Mouse (Mus musculus): ENCODE data around the gene Slc25a16. TPM values are rescaled to one million over a fixed set of nuclear protein-coding genes. Genes with fewer than 3 reads are reported as not detected.
A peak's percentile ranks its signal among the peaks of the same experiment; 100 is the strongest.

Gene Slc25a16
- total RNA-seq (2022): 10 to 100 TPM; 40.4 to 49.6 (median 42.9) TPM

DNA sequence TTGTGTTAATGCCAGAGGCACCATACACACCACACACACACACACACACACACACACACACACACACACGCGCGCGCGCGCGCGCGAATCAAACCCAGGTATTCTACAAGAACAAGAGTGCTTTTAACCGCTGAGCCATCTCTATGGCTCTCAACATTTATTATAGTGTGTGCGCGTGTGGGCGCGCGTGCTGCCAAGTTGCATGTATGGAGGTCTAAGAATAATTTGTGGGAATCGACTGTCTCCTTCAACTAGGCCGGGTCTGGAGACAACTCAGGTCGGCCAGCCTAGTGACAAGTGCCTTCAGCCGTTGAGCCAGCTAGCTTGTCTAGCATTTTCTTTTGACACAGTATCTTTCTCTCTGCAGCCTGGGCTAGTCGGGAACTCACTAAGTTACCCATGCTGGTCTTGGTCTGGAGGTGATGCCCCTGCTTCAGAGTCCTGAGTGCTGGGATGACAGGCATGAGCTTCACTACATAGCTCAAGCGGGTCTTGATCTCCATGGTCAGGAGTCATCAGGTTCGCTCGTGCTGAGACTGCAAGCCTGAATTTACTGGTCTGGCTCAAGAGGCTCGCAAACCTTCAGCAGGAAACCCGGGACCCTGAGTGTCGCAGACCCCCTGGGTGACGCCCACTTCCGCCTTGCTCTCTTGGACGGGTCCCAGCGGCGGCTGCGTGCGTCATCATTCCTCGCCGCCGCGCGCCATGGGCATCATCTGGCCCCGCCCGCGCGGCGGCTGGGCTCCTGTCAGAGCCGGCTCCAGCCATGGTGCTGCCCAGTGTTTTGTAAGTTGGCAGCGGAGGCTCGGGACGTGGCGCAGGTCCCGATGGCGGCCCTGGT is at the start of gene Slc25a16:
TSS of gene Slc25a16 (plus strand) at position 709 of the 841 bp plus-strand sequence.
- DNase-seq: peak; percentile 87

DNA sequence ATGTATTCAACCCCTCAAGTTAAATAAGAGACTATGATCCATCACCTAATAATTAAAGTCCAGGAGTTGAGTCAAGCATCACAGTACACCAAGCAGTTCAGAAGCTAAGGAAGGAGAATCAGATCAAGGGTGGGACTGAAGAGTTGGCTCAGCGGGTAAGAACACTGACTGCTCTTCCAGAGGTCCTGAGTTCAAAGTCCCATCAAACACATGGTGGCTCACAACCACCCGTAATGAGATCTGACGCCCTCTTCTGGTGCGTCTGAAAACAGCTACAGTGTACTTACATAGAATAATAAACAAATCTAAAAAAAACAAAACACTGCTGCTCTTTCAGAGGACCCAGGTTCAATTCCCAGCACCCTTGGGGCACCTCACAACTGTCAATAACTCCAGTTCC is 45.6 kb upstream of the Slc25a16 start:
- no peak for DNase-seq

DNA sequence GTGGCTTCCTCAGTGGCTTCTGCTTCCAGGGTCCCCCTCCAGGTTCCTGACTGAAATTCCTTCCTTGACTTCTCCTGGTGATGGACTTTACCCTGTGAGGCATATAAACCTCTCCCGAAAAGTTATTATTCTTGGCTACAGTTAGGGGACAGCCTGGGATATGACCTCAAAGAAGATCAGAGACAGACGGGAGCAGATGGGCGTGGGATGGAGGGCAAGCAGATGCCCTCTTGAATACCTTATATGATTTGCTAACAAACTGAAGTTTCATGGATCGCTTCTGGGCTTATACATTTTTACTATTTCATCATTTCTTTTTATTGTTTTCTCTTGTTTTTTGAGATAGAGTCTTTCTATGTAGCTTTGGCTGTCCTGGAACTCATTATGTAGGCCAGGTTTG is 44.9 kb upstream of the Slc25a16 start:
- no peak for DNase-seq

DNA sequence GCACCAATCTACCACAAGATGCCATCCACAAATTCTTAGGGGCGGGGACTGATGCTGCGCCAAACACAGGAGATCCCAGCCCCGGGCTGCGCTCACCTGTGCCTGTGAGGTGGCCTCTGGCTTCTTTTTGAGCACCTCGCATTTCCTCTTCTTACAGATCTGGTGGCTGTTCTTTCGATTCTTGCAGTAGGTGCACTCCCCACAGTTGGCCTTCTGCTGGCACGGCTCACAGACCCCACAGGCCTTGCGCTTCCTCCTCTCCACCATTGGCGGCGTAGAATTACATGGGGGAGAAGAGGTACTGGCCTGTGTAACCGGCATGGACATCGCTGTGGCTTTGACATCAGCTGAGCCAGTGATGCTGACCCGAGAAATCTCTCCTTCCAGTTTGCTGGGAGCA is 42.4 kb upstream of the Slc25a16 start:
- no peak for DNase-seq

DNA sequence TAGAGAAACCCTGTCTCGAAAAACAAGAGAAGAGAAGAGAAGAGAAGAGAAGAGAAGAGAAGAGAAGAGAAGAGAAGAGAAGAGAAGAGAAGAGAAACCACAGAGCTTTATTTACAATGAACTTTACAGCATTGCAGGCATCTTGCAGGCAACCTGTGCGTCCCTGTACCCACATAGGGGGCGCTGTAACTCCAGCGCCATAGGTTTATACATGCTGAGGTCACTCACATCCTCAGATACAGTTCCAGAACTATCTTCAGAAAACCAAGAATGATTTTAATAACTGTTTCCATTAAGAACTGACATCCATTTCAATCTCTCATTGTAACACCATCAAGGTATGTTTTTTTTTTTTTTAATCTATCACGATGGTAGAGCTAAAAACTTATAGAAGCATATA is 39.2 kb upstream of the Slc25a16 start:
- no peak for DNase-seq

DNA sequence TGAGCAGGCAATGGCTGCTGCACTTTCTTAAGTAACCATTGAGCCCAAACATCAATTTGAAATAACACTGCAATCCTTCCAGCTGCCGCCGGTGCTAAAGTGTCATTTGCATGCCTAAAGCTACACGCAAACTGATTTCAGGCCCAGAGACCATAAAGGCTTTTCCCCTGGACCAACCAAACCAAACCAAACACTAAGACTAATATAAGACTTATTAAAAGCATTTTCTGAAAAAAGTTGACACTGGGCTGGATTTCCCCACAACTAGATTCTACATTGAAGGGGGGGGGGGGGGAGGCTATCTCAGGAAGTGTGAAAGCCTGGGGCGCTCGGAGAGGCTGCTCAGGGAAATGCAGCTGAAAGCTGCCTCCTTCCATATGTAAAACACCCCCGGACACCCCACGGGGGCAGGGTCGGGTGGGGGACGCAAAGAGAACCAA is 36.5 kb upstream of the Slc25a16 start:
- DNase-seq: no peak

DNA sequence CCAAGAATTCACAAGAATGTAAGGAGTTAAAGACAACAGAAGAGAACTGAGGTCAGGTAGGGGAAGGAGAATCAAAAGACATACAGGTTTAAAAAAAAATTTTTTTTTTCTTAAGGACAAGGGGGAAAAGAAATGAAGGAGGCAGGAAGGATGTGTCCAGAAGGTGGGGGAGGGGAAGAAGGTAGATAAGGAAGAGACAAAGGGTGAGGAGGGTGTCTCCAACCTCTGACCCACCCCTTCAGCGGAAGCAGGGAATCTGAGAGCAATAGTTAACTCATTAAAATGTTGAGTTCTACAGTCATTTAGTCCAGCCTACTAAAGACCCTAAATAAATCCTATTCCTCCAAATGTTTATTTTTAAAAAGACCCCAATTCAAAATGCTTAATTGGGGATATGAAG is 35.9 kb upstream of the Slc25a16 start:
- DNase-seq: no peak

DNA sequence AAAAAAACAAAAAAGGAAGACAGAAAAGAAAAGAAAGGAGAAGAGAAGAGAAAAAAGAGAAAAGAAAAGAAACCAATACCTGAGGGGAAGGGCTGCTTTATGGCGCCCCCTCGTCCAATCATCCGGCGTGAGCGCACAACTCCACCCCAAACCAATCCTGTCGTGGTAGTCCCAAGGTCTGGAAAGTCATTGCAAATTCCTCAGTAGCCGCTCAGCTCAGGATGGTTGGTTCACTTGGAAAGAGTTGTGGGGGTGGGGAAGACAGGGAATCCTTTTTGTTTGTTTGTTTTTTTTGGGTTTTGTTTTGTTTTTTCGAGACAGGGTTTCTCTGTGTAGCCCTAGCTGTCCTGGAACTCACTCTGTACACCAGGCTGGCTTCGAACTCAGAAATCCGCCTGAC is 35.0 kb upstream of the Slc25a16 start:
- no peak for DNase-seq

DNA sequence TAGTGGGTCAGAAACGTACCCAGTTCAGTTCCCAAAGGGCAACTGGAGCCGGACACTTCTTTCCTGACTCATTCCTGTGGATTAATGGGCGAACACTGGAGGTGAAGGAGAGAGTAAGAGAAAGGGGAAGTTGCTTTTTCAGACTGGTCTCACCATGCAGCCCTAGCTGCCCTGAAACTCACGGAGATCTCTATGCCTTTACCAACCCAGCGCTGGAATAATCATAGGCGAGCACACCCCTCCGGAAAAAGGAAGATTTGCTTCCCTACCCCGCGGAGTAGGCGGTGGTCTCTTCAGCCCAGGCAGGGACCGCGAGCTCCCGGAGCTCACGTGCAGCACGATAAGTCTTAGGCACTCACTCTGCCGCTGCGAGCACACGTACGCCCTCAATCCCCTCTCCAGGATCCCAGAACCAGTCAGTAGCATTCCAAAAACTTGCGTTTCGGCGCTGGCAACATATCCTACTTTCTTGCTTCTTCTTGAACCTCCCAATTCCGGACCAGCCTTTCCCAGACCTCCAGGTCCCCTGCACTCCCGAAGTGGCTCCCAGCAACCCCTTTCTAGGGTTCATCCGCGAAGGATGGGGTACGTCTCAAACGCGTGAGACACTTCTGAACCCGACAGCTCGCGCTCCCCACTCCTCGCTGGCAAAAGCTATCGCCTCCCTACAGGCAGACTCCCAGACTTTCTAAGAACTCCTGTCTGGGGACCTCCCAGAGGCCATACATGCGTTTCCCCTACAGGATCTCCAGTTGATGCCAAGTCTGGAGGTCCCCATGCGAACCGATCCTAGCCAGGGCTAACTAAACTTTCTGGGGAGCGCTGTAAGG is 34.2 kb upstream of the Slc25a16 start:
- no peak for DNase-seq

DNA sequence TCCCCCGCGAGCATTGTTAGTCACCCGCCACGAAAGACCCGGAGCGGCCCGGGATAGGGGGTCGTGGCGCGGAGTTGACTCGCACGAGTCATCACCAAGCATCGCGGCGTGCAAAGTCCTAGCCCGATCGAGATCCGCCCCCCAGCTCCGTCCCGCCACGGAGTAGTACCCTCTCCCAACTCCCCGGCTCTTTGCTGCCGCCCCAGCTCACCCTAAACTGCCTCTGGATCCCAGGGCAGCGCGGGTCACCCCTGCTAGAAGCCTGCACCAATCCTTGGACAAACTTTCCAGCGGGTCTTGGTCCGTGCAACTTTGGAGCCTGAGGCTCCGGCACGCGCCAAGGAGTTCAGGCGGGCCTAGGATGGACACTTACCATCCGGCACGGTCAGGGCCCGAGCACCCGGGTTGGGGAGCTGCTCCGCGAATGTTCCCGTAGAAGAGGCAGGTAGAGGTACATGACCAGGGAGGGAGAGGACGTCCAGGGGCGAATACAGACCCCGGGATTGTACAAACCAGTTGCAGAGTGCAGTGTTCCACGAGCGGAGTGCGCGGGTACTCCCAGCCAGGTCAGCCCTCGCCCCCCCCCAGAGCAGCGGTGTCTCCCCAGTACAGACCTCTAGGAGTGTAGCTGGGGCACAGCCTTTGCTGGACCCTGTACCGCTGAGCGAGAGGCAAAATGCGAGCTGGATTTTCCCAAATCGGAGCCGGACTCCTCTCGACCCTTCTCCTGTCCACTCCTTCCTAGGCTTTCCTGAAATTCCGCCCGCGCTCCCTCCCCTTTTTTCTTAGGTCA is 33.4 kb upstream of the Slc25a16 start:
- DNase-seq: no peak

DNA sequence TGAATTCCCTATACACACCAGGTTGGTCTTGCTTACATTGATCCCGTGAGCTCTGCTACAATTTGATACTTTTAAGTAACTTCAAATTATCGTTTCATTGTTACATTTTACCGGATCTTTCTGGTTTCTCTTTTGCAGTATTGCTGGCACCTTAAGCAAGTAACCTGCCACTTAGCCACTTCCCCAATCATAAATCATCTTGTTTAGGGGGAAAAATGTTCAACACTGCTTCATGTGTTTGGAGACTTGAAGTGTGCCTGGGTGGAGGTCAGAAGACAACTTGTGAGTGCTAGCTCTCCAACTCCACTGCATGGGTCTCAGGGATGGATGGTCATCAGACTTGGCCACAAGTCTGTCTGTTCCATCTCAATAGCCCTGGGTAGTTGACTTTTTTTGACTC is 29.4 kb upstream of the Slc25a16 start:
- no peak for DNase-seq

DNA sequence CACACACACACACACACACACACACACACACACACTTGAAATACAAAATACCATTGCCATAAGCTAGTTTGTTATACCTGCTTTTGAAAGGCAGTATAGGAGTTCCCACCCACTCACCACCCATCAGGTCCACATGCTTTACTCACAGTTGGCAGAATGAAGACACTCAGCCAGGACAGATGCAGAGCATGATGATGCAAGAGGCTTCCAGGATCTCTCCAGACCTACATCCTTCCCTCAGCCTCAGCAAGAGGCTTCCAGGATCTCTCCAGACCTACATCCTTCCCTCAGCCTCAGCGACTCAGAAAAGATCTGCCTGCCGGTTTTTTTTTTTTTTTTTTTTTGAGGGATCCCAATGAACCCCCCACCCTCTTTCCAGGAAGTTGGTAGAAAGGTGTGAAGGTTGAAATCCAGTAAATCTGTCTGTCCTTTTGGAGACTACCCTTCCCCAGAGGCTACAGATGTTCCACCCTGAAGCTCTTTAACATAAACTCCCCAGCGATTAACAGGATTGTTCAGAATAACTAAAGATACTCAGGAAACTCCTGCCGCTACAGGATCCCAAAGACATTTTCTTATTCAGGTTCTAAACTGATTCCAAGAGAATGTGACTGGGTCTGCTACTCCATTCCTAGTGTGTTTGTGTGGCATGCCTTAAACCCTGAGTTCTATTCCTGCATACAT is 27.7 kb upstream of the Slc25a16 start:
- no peak for DNase-seq

DNA sequence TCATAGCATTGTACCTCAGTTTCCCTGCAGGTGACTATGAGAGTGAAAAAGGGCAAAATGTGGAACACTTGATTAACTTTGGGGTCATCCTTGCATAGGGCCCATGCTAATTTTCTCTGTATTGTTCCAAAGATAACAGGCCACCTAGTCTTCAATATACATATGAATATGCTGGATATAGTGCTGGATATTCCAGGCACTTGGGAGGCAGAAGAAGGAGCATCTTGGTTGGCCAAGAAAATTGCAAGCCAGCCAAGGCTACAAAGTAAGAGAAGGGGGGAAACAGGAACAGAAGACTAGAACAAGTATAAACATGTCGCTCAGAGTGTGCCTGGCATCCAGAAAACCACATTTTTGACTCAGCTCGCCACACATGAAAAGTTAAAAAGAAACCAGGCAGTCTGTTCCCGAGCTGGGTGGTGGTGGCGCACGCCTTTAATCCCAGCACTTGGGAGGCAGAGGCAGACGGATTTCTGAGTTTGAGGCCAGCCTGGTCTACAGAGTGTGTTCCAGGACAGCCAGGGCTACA is 27.0 kb upstream of the Slc25a16 start:
- no peak for DNase-seq

DNA sequence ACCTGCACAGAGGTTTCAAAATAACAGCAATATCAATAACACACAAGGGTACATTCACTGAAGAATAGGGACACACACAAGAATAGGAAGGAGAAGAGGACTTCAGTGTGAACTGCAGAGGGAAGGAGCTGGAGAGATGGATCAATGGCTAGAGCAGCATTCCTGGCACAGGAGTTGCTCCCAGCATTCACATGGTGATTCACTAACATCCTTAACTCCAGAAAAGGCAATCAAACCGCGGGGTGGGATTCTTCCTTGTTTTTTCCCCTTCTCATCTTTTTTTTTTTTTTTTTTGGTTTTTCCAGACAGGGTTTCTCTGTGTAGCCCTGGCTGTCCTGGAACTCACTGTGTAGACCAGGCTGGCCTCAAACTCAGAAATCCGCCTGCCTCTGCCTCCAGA is 26.0 kb upstream of the Slc25a16 start:
- DNase-seq: no peak

DNA sequence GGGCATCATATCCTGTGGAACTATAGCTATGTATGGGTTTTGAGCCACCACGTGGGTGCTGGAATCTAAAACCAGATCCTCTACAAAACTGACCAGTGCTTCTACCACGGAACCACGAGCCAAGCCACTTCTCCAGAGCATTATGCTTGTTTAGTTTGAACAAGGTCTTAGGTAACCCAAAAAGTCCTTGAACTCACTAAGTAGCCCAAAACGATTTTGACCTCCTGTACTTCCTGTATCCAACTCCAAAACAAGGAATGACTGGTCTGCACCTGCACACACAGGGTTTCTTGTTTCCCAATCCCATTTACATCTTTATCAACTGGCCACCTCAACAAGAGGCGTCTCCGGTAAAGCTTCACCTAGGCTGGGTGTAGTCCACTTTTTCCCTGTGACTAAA is 25.0 kb upstream of the Slc25a16 start:
- DNase-seq: no peak

DNA sequence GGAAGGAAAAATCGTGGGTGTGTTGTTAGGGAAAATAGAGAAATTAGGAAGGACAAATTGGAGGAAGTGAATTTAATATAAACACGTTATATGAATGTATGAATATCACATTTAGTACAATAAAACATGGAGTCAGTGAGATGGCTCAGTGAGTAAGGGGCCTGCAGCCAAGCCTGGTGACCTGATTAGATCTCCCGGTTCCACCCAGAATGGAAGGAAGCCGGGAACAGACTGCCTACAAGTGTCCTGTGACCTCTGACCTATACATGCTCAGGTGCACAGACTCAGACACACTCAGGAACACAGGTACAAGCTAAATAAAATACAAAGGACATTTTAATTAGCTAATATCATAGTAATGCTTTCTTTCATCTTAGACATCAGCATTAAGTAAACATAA is 24.4 kb upstream of the Slc25a16 start:
- DNase-seq: no peak

DNA sequence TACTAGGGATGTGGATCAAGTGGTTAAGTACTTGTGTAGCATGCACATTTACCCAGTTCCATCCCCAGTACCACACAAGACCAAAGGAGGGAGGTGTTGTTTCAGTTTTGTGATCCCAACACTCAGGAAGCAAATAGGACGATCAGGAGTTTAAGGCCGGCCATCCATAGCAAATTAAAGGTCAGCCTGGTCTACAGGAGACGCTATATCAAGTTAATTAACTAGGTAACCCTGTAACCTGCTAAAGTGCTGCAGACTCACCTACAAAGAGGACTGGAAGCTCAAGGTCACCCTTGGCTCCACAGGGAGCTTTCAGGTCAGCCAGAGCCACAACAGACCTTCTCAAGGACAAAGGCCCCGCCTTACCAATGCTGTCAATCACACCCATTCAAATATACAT is 23.7 kb upstream of the Slc25a16 start:
- no peak for DNase-seq

DNA sequence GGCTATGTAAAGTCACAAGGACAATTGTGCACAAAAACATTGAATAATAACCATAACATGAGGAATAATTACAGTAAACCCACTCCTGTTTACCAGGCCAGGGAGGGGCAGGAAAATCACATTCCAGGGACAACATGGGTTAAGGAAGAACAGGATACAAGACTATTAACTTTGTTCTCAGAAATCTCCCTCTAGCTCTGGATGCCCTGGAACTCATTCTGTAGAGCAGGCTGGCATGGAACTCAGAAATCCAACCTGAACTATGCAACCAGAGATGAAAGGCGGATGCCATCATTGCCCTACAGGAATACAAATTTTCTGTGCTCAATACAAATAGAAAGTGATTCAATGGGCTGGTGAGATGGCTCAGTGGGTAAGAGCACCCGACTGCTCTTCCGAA is 23.0 kb upstream of the Slc25a16 start:
- no peak for DNase-seq

DNA sequence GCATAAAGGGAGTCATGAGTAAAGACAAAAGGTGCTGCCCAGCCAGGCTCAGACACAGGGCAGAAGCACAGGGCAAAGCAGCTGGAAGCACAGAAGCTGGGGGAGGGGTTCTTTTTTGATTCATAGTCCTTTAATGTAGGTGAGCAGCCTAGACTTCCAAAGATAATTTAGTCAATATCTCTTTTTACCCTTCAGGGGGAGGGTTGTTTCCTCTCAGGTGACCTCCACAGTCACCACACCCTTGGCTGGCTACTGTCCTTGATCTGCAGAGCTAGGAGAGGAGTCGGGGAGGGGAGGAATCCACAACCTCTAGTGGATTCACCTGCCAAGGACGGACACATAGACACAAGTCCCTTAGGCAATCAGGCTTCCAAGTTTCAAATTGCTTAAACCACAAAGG is 22.4 kb upstream of the Slc25a16 start:
- DNase-seq: no peak

DNA sequence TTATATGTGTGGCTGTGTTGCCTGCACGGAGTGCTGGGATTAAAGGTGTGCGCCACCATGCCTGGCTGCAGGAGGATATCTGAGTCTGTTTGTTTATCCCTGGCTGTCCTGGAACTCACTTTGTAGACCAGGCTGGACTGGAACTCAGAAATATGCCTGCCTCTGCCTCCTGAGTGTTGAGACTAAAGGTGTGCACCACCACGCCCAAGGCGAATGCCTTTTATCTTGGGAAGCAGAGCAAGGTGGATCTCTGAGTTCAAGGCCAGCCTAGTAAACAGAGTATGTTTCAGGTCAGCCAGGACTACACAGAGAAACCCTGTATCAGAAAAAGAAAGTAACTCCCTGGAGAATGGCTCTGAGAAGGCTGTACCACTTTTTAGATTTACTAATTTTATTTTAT is 20.3 kb upstream of the Slc25a16 start:
- DNase-seq: no peak

DNA sequence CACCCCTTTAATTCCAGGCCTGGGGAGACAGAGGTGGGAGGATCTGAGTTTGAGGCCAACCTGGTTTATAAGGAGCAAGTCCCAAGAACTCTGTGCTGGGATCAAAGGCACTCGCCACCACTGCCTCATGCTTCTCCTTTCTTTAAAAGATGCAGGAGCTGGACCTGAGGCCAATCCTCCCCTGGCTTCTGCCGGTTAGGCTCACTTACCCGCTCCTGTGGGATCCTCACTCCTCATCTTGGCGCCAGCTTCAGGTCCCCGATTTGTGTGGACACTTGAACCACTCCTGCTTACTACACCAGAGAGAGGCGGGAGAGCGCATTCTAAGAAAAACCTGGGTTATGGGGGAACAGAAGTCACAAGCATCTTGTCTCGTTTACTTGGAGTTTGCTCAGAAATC is 18.6 kb upstream of the Slc25a16 start:
- no peak for DNase-seq

DNA sequence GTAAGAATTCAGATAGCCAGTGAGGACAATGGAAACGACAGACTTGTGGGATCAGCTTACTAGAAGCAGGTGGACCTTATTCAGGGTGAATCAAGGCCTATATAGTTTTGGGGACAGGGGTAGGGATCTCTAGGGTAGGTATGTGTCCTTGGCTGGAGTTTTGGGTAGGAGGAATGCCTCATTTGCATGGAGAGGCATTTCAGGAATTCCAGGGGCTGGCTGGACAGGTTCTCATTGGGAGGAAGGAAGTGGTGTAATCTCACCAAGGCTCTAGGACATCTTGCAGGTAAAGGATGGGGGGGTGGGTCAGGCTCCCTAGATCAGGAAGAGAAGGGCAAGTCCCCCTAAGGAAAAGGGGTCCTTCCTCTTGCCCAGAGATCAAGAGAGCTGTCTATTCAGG is 17.6 kb upstream of the Slc25a16 start:
- no peak for DNase-seq
